Mouse (Mus musculus): ENCODE results near the gene Ccdc87.
"Not testable (repeated sequence)": the region's sequence is repeated elsewhere in the genome, so short reads cannot be mapped to it uniquely, and the experiment has no call there.

The Ccdc87 gene

GRCm38 (mm10) chr19:4840848-4841247, 1.7 kb downstream of the Ccdc87 start:
- no peak for DNase-seq

GRCm38 (mm10) chr19:4842611-4843010, 3.4 kb downstream of the Ccdc87 start:
- DNase-seq: no peak

- no peak for DNase-seq
These were observed 6.7 kb downstream of the Ccdc87 start for GRCm38 (mm10) chr19:4845846-4846245.

- DNase-seq: peak; percentile 34 to 51
These were observed 8.3 kb downstream of the Ccdc87 start for GRCm38 (mm10) chr19:4847490-4847889.

GRCm38 (mm10) chr19:4849800-4850199, 10.6 kb downstream of the Ccdc87 start:
- DNase-seq: no peak

- no peak for DNase-seq
These were observed 11.1 kb downstream of the Ccdc87 start for GRCm38 (mm10) chr19:4850281-4850680.

GRCm38 (mm10) chr19:4854552-4855469, 15.6 kb downstream of the Ccdc87 start, which contains the start of gene Ctsf:
Gene Ctsf, plus strand, starts transcription at chr19:4855130.
- peak; percentile 85 to 91 for DNase-seq

GRCm38 (mm10) chr19:4855470-4855820, 16.3 kb downstream of the Ccdc87 start:
- no peak for DNase-seq

- no peak for DNase-seq
These were observed 16.8 kb downstream of the Ccdc87 start for GRCm38 (mm10) chr19:4855951-4856350.

GRCm38 (mm10) chr19:4859081-4859480, 19.9 kb downstream of the Ccdc87 start:
- no peak for DNase-seq

- no peak for DNase-seq
These were observed 23.9 kb downstream of the Ccdc87 start for GRCm38 (mm10) chr19:4863048-4863447.

- DNase-seq: peak; percentile 68 to 77
These were observed 26.0 kb downstream of the Ccdc87 start for GRCm38 (mm10) chr19:4865147-4865546.

GRCm38 (mm10) chr19:4874613-4875012, 35.4 kb downstream of the Ccdc87 start:
- DNase-seq: not testable (repeated sequence)

- no peak for DNase-seq
These were observed 37.1 kb downstream of the Ccdc87 start for GRCm38 (mm10) chr19:4876241-4876640.

- DNase-seq: no peak
These were observed 37.6 kb downstream of the Ccdc87 start for GRCm38 (mm10) chr19:4876755-4877154.

- DNase-seq: peak; percentile 63 to 72
These were observed 38.6 kb downstream of the Ccdc87 start, which contains the start of gene Actn3 for GRCm38 (mm10) chr19:4877785-4878184. Gene Actn3, minus strand, starts transcription at chr19:4877909.

- DNase-seq: peak; percentile 96
These were observed 39.5 kb downstream of the Ccdc87 start, which contains the start of gene Zdhhc24 for GRCm38 (mm10) chr19:4878405-4879323. Gene Zdhhc24, plus strand, starts transcription at chr19:4878668.

- DNase-seq: no peak
These were observed 40.1 kb downstream of the Ccdc87 start for GRCm38 (mm10) chr19:4879324-4879703.

GRCm38 (mm10) chr19:4883961-4884360, 44.8 kb downstream of the Ccdc87 start:
- no peak for DNase-seq

- no peak for DNase-seq
These were observed 50.6 kb downstream of the Ccdc87 start for GRCm38 (mm10) chr19:4889791-4890190.

- DNase-seq: no peak
These were observed 52.6 kb downstream of the Ccdc87 start for GRCm38 (mm10) chr19:4891798-4892197.
